Mouse (Mus musculus) midbrain, embryonic 15.5 days (tissue): ENCODE results near the gene Fignl1. TPM values are rescaled to one million over a fixed set of nuclear protein-coding genes. Genes with fewer than 3 reads are reported as not detected.

Source experiments
- ATAC-seq: fragments of 200-750 bp; cut with Nextera tagmentation; replicated peaks from 2 replicates; pipeline ENCODE4 v1.8.0; 2017; ENCODE audit warnings: moderate TSS enrichment
- H3K27ac ChIP-seq: fragments of 300-500 bp; sonication (generic); 2 replicates; pipeline ENCODE4 v1.5.1; 2015; ENCODE audit warnings: mild to moderate bottlenecking, inconsistent platforms
- H3K27me3 ChIP-seq: fragments of 300-500 bp; sonication (generic); replicated peaks from 2 replicates; pipeline ENCODE4 v1.6.1; 2015; ENCODE audit warnings: inconsistent platforms
- H3K36me3 ChIP-seq: fragments of 300-500 bp; sonication (generic); replicated peaks from 2 replicates; pipeline ENCODE4 v1.6.1; 2015; ENCODE audit warnings: inconsistent platforms
- H3K4me1 ChIP-seq: fragments of 300-500 bp; sonication (generic); 2 replicates; pipeline ENCODE4 v1.6.1; 2015; ENCODE audit warnings: inconsistent platforms
- H3K4me2 ChIP-seq: fragments of 300-500 bp; sonication (generic); 2 replicates; pipeline ENCODE4 v1.6.1; 2015; ENCODE audit warnings: inconsistent platforms, mild to moderate bottlenecking, moderate library complexity
- H3K4me3 ChIP-seq: fragments of 300-500 bp; sonication (generic); 2 replicates; pipeline ENCODE4 v1.5.1; 2015; ENCODE audit warnings: mild to moderate bottlenecking, inconsistent platforms
- H3K9ac ChIP-seq: fragments of 300-500 bp; sonication (generic); 2 replicates; pipeline ENCODE4 v1.6.1; 2015; ENCODE audit warnings: mild to moderate bottlenecking, inconsistent platforms
- H3K9me3 ChIP-seq: fragments of 300-500 bp; sonication (generic); 2 replicates; pipeline ENCODE4 v1.6.1; 2016; ENCODE audit warnings: inconsistent platforms
- WGBS: fragments of 180-500 bp; shearing (Covaris S2); methylation state at CpG from one replicate; pipeline ENCODE4 v1.1.7; 2015; ENCODE audit warnings: mixed read lengths; 5-methylcytosine and 5-hydroxymethylcytosine counted together
- polyA plus RNA-seq: library from polyadenylated mRNA; unstranded; fragments of >200 nt; fragmentation: Nextera tagmentation; extraction: Ambion mirVana; gene quantifications from 2 replicates; pipeline ENCODE4 v1.2.1, GENCODE M21; 2015

Fignl1 gene
- polyA plus RNA-seq, 1 experiment from 2014 or later, result 9.8 TPM

GRCm38 (mm10) chr11:11821387-11821975 is 12.7 kb upstream of the Fignl1 start:
- H3K27ac ChIP-seq, result peak overlapping the region; percentile 72

DNA sequence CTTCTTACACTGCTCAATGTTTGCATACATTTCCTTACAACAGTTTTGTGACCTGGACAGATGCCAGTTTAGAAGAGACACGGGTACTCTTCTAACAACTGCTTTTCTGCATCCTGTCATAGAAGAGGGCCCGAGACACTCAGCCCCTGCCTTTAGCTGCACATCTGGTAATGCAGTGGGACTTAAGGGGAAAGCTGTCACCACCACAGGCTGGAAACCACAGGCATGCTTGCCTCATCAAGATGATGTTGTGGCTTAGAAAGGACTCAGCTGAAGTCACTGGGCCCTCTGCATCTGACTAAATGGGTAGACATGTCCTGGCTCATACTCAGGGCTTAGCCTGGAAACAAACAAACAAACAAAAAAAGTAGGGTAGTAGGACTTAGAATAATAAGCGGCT is 12.0 kb upstream of the Fignl1 start:
- 69% methylated on average over 3 of the region's 3 CpGs for WGBS
- Histone ChIP-seq H3K4me2 (no peak overlapping the region), H3K4me3 (no peak overlapping the region), H3K27ac (peak overlapping the region; percentile 72; the same call in 1 of the 2 replicates), H3K4me1 (peaks cover 23% of the 10 kb centered on the region), H3K9me3 (no peaks in the 10 kb centered on the region), H3K9ac (no peak overlapping the region), H3K36me3 (no peaks in the 10 kb centered on the region), H3K27me3 (no peaks in the 10 kb centered on the region)
- ATAC-seq, result no peak

More at GRCm38 (mm10) chr11:11821387-11821975, 12.7 kb upstream of the Fignl1 start:
- Histone ChIP-seq H3K36me3 (no peaks in the 10 kb centered on the region), H3K9ac (no peak overlapping the region), H3K4me1 (peaks cover 23% of the 10 kb centered on the region), H3K4me3 (no peak overlapping the region; the same call in 1 of the 2 replicates), H3K27me3 (no peaks in the 10 kb centered on the region), H3K9me3 (no peaks in the 10 kb centered on the region), H3K4me2 (peak overlapping the region; percentile 42)
- WGBS, result 6% methylated on average over 15 of the region's 16 CpGs
- ATAC-seq, result peak; percentile 79

- peaks cover 23% of the 10 kb centered on the region for H3K4me1 ChIP-seq
- H3K4me3 ChIP-seq, result no peak overlapping the region
- ATAC-seq, result peak; percentile 68
- no peaks in the 10 kb centered on the region for H3K9me3 ChIP-seq
- 4% methylated on average over 2 of the region's 2 CpGs for WGBS
- H3K36me3 ChIP-seq, result no peaks in the 10 kb centered on the region
- no peak overlapping the region for H3K4me2 ChIP-seq
- no peaks in the 10 kb centered on the region for H3K27me3 ChIP-seq
- H3K9ac ChIP-seq, result no peak overlapping the region
- no peak overlapping the region for H3K27ac ChIP-seq
Measured at GRCm38 (mm10) chr11:11820251-11820650, 11.5 kb upstream of the Fignl1 start.

DNA sequence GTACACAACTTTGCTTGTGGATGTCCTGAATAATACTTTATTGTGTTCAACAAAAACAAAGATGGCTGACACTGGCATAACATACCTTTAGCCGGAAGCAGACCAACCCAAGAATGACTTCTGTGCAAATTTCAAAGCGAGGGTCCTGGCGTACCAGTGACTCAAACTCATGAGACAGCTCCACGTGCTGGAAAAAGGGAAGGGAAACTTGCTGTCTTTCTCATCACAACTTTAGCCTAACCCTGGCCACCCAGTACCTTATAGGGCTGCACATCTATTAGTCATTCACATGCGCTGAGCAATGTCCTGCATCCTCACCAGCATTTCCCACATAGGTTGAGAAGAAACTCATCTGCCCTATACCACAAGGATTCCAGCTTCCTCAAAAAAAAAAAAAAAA is 10.4 kb upstream of the Fignl1 start:
- WGBS, result 93% methylated on average over 5 of the region's 5 CpGs
- Histone ChIP-seq H3K4me3 (no peak overlapping the region), H3K9ac (no peak overlapping the region), H3K4me2 (no peak overlapping the region), H3K27ac (no peak overlapping the region), H3K9me3 (no peaks in the 10 kb centered on the region), H3K4me1 (peaks cover 23% of the 10 kb centered on the region), H3K36me3 (no peaks in the 10 kb centered on the region), H3K27me3 (no peaks in the 10 kb centered on the region)
- no peak for ATAC-seq

DNA sequence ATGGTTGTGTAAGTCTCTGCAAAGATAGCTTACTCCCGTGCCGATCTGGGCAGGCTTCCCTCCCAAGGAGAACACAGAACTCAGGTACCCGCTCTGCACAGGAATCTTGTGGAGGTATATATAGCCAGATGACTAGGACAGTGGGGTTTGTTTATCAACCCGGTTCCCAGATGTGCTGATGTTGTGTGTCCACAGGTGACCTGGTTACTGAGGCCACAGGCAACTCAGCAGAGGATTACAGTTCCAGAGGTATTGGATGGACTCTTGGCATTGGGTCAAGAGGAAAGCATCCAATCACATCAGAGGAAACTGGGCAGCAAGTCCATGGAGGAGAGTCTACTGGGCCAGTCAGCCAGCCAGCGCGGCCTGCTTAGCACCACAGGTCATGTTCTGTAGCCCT is 10.0 kb upstream of the Fignl1 start:
- no peak overlapping the region for H3K9ac ChIP-seq
- no peaks in the 10 kb centered on the region for H3K27me3 ChIP-seq
- H3K4me2 ChIP-seq, result no peak overlapping the region
- H3K9me3 ChIP-seq, result no peaks in the 10 kb centered on the region
- H3K36me3 ChIP-seq, result no peaks in the 10 kb centered on the region
- H3K4me1 ChIP-seq, result peaks cover 23% of the 10 kb centered on the region
- no peak overlapping the region for H3K27ac ChIP-seq
- ATAC-seq, result no peak
- WGBS, result 91% methylated on average over 6 of the region's 6 CpGs
- no peak overlapping the region for H3K4me3 ChIP-seq

DNA sequence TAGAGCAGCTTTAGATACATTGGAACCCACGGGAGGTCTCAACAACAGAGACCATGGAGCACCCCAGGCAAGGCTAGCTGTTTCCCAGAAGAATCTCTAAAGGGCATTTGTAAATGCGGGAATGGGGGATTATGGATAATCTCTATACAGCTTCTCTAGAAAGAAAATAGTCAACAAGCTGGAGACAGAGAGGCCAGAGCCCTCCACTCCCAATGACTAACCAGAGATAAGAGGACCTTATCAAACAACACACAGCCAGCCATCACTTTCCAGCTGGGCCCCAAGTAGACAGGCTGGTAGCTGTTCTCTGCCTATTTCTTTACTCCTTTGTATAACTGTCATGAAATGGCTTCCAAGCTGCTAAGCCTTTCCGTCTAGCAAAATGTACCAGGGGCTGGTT is 7.0 kb upstream of the Fignl1 start:
- Histone ChIP-seq H3K36me3 (no peaks in the 10 kb centered on the region), H3K27me3 (no peaks in the 10 kb centered on the region), H3K9me3 (no peaks in the 10 kb centered on the region), H3K4me1 (peaks cover 2% of the 10 kb centered on the region; the same call in 1 of the 2 replicates), H3K4me3 (no peak overlapping the region), H3K9ac (no peak overlapping the region), H3K27ac (no peak overlapping the region), H3K4me2 (no peak overlapping the region)
- ATAC-seq, result no peak
- 46% methylated on average over 3 of the region's 3 CpGs for WGBS

DNA sequence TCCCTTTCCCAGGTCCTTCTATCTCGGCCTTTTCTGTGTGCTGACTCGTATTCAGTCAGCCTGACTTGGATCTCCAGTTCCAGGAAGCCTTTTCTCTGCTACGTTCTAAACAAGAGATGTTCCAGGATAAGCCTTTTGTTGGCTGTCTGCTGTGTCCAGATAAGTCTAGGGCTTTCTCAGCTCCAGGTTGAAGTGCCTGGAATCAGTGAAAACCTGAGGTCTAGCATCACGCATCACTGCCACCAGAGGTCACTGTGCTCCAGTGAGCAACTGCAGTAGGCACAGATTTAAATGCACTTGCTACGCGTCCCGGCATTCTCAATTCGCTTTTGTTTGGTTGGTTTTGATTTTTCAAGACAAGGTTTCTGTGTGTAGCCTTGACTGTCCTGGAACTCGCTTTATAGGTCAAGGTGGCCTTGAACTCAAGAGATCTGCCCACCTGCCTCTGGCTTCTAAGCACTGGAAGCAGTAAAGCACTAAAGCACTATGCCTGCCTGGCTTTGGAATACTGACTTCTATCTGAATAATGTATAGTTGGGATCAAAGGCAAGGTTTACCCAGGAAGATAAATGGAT is 3.2 kb upstream of the Fignl1 start:
- Histone ChIP-seq H3K4me1 (peaks cover 12% of the 10 kb centered on the region), H3K9ac (no peak overlapping the region), H3K9me3 (no peaks in the 10 kb centered on the region), H3K4me3 (no peak overlapping the region), H3K4me2 (peak overlapping the region; percentile 42), H3K27me3 (no peaks in the 10 kb centered on the region), H3K27ac (peak overlapping the region; percentile 61; the same call in 1 of the 2 replicates), H3K36me3 (no peaks in the 10 kb centered on the region)
- 18% methylated on average over 9 of the region's 9 CpGs for WGBS
- no peak; the same call in 1 of the 2 replicates for ATAC-seq

DNA sequence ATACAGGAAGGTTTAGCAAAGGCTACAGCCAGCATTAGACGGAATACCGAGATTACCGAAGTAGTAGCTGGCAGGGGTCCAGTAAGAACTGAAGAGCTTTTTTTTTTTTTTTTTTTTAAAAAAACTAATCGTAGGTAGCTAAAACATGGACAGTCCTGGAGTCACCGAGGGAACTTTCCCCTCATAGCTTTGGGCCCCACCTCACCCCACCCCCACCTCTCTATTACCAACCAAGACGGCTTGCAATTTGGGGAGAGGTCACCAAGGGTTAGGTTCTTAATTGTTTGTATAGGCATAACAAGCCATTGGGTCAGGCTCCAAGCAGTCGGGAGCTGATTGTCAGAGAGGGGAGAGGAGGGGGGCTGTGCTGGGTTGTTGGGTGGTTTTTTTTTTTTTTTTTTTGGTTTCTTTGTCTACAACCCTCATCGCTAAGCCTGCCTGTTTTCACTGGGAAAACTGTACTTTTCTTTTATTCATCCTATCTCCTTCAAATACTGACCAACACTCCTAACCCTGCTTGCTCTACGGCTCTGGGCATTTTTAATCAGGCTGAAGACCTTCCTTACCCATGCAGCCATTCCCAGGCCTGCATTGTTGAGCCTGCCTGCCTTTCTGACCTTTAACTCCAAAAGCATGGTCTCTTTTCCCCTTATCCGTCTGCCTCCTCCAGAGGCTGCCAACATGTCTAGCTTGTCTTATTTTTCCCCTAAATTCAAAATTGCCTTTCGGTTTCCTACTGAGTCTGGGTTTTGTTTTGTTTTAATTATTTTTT is 828 bp upstream of the Fignl1 start:
- WGBS, result 2% methylated on average over 11 of the region's 11 CpGs
- Histone ChIP-seq H3K27ac (peak overlapping the region; percentile 93), H3K36me3 (no peaks in the 10 kb centered on the region), H3K4me2 (peak overlapping the region; percentile 77), H3K9me3 (no peaks in the 10 kb centered on the region), H3K4me1 (peaks cover 12% of the 10 kb centered on the region), H3K9ac (peak overlapping the region; percentile 75), H3K4me3 (peak overlapping the region; percentile 65), H3K27me3 (no peaks in the 10 kb centered on the region)
- ATAC-seq, result peak; percentile 16

DNA sequence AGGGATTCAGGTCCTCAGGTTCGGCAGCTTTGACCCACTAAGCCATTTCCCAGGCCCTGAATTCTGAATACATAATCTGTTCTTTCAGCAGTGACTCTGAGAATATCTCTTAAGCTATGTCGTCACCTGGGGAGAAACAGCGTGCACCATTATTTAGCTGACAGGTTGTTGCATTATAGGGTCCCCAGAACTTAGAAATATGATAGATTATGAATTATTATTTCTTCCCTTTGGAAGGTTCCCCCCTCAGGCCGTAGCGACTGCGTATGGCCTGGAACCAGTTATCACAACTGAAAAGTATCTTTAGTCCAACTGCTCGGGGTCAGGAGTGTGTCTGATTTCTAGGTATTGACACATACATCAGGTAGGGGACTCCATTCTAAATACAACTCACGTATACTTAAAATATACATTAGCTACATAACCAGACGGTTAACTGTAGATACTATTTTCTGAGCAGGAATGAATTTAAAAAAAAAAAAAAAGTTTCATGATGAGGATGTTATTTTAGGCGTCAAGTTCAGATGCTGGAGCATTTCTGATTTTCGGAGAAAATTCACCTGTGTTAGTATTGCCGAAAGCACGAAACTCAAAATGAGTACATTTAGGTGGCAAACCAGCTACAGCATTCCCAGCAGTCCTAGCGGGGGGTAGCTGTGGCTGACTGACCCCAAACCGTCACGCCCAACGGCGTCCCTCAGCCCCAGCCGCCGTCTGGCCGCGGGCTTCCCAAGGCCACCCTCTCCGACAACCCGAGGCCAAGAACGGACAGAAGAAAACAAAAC is 535 bp downstream of the Fignl1 start:
- Histone ChIP-seq H3K4me3 (peak overlapping the region; percentile 65), H3K4me2 (peak overlapping the region; percentile 77), H3K27me3 (no peaks in the 10 kb centered on the region), H3K27ac (no peak overlapping the region), H3K9me3 (no peaks in the 10 kb centered on the region), H3K9ac (peak overlapping the region; percentile 48; the same call in 1 of the 2 replicates), H3K4me1 (peaks cover 12% of the 10 kb centered on the region), H3K36me3 (no peaks in the 10 kb centered on the region)
- WGBS, result 11% methylated on average over 25 of the region's 25 CpGs
- ATAC-seq, result no peak

- Histone ChIP-seq H3K27ac (no peak overlapping the region), H3K36me3 (no peaks in the 10 kb centered on the region), H3K4me1 (peaks cover 10% of the 10 kb centered on the region), H3K4me3 (no peak overlapping the region), H3K4me2 (no peak overlapping the region), H3K9me3 (no peaks in the 10 kb centered on the region), H3K9ac (no peak overlapping the region), H3K27me3 (no peaks in the 10 kb centered on the region)
- ATAC-seq, result no peak
- WGBS, result 94% methylated on average over 4 of the region's 4 CpGs
Measured at GRCm38 (mm10) chr11:11805951-11806350, 2.8 kb downstream of the Fignl1 start.

DNA sequence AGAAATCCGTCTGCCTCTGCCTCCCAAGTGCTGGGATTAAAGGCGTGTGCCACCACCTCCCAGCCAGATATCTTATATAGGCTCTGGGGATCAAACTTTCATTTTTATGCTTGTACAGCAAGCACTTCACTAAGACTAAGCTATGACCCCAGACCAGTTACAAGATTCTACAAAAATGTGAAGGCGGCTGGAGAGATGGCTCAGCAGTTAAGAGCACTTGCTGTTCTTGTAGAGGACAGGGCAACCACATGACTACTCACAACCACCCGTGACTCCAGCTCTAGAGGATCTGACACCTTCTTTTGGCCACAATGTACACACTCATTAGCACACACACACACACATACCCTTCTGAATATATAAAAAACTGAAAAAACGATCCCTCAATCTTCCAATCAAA is 4.3 kb downstream of the Fignl1 start:
- no peaks in the 10 kb centered on the region for H3K36me3 ChIP-seq
- peaks cover 5% of the 10 kb centered on the region for H3K4me1 ChIP-seq
- no peaks in the 10 kb centered on the region for H3K27me3 ChIP-seq
- no peak overlapping the region for H3K27ac ChIP-seq
- H3K9ac ChIP-seq, result no peak overlapping the region
- 90% methylated on average over 5 of the region's 5 CpGs for WGBS
- no peak for ATAC-seq
- no peaks in the 10 kb centered on the region for H3K9me3 ChIP-seq
- no peak overlapping the region for H3K4me2 ChIP-seq
- H3K4me3 ChIP-seq, result no peak overlapping the region

DNA sequence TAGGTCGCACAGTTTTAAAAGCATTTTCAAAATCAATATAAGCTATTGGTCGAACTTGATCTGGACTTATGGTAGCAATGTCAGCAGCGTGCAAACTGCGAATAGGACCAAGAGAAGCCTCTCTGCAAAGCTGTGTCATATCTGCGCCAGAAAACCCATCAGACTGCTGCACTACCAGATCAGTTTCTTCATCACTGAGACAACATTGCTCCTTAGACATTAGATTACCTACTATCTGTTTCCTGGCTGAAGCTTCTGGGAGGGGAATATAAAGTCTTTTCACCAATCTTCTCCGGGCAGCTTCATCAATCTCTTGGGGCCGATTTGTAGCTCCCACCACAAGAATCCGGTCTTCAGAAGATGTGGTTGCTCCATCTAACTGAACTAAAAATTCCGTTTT is 7.7 kb downstream of the Fignl1 start:
- no peak overlapping the region for H3K27ac ChIP-seq
- WGBS, result 95% methylated on average over 9 of the region's 9 CpGs
- H3K9ac ChIP-seq, result no peak overlapping the region
- no peak for ATAC-seq
- H3K4me3 ChIP-seq, result no peak overlapping the region
- no peak overlapping the region for H3K4me2 ChIP-seq
- no peaks in the 10 kb centered on the region for H3K36me3 ChIP-seq
- H3K4me1 ChIP-seq, result no peaks in the 10 kb centered on the region
- no peaks in the 10 kb centered on the region for H3K9me3 ChIP-seq
- H3K27me3 ChIP-seq, result no peaks in the 10 kb centered on the region
